Mouse (Mus musculus) left cerebral cortex, postnatal 10 days (tissue): ENCODE measurements around the gene Tmem120b. TPM values are rescaled to one million over a fixed set of nuclear protein-coding genes. Genes with fewer than 3 reads are reported as not detected.

Experiments used
- DNase-seq, 2 experiments: peaks; one replicate each; pipeline ENCODE4 v3.0.0; 2021 to 2022; ENCODE audit warnings: low spot score in 2 of 2, mixed read lengths in 1 of 2; ENCODE audit errors: extremely low spot score in 1 of 2
- intact Hi-C: fragments of 180-260 bp; cut with DNase I; formaldehyde crosslinking; loops from one replicate; pipeline ENCODE4 v1.15.1; 2025
- total RNA-seq, 2 experiments: library from RNA; stranded (reverse); gene quantifications; 2 replicates each; pipeline ENCODE4 v1.2.3; 2021

Gene Tmem120b
- total RNA-seq, 2 experiments from 2014 or later = 19.5 to 23.2 TPM

- intact Hi-C loops = loop anchor here (5.0 kb wide), 1 partner anchor 50 kb away; the partner anchor contains the start of gene Tmem120b
- DNase-seq = peak in 1 of 2 experiments; percentile 83
Observed at GRCm38 (mm10) chr5:123117257-123117656, 49.0 kb downstream of the Tmem120b start.

- intact Hi-C loops = loop anchor here (5.0 kb wide), 1 partner anchor 50 kb away; the partner anchor contains the start of gene Tmem120b
- no peak for DNase-seq
Observed at GRCm38 (mm10) chr5:123117773-123118172, 49.6 kb downstream of the Tmem120b start.

- DNase-seq = no peak
- intact Hi-C loops = loop anchor here (5.0 kb wide), 1 partner anchor 52 kb away; the partner anchor contains the start of gene Tmem120b
Observed at GRCm38 (mm10) chr5:123118826-123119225, 50.6 kb downstream of the Tmem120b start.

- intact Hi-C loops = no loop called here
- no peak for DNase-seq
Observed at GRCm38 (mm10) chr5:123120624-123121215, 52.5 kb downstream of the Tmem120b start.

- intact Hi-C loops = no loop called here
- DNase-seq = no peak
Observed at GRCm38 (mm10) chr5:123122181-123122580, 54.0 kb downstream of the Tmem120b start.

- intact Hi-C loops = no loop called here
- no peak for DNase-seq
Observed at GRCm38 (mm10) chr5:123125105-123125504, 56.9 kb downstream of the Tmem120b start.

GRCm38 (mm10) chr5:123125638-123126406 lies 57.6 kb downstream of the Tmem120b start:
- DNase-seq = no peak
- intact Hi-C loops = no loop called here

GRCm38 (mm10) chr5:123127031-123127430 lies 58.8 kb downstream of the Tmem120b start:
- intact Hi-C loops = no loop called here
- DNase-seq = no peak

GRCm38 (mm10) chr5:123128426-123129169 lies 60.4 kb downstream of the Tmem120b start:
- intact Hi-C loops = no loop called here
- peak in 1 of 2 experiments; percentile 47 for DNase-seq

GRCm38 (mm10) chr5:123129170-123129757 lies 61.0 kb downstream of the Tmem120b start:
- no peak for DNase-seq
- intact Hi-C loops = no loop called here

GRCm38 (mm10) chr5:123130030-123130813 lies 62.0 kb downstream of the Tmem120b start:
- intact Hi-C loops = loop anchor here (5.0 kb wide), 1 partner anchor 68 kb away; no protein-coding TSS in a partner anchor
- DNase-seq = no peak

- intact Hi-C loops = loop anchor here (5.0 kb wide), 1 partner anchor 68 kb away; no protein-coding TSS in a partner anchor
- DNase-seq = no peak
Observed at GRCm38 (mm10) chr5:123130814-123131148, 62.6 kb downstream of the Tmem120b start.

GRCm38 (mm10) chr5:123132308-123133071 lies 64.3 kb downstream of the Tmem120b start, which contains the start of gene Rhof:
TSS of gene Rhof (minus strand) at chr5:123132692.
- intact Hi-C loops = loop anchor here (2.0 to 5.0 kb wide), 2 partner anchors 16 to 70 kb away; no protein-coding TSS in a partner anchor
- peak; percentile 83 to 89 for DNase-seq

GRCm38 (mm10) chr5:123133083-123133783 lies 65.0 kb downstream of the Tmem120b start:
- intact Hi-C loops = loop anchor here (2.0 to 5.0 kb wide), 2 partner anchors 16 to 71 kb away; no protein-coding TSS in a partner anchor
- DNase-seq = peak; percentile 82 to 86

- DNase-seq = peak; percentile 53 to 57
- intact Hi-C loops = loop anchor here (2.0 to 5.0 kb wide), 2 partner anchors 15 to 71 kb away; no protein-coding TSS in a partner anchor
Observed at GRCm38 (mm10) chr5:123133784-123134143, 65.5 kb downstream of the Tmem120b start.

GRCm38 (mm10) chr5:123134186-123134874 lies 66.1 kb downstream of the Tmem120b start:
- intact Hi-C loops = loop anchor here (5.0 kb wide), 1 partner anchor 72 kb away; no protein-coding TSS in a partner anchor

More at GRCm38 (mm10) chr5:123134186-123134874, 66.1 kb downstream of the Tmem120b start:
- peak; percentile 53 to 85 for DNase-seq
